Mouse (Mus musculus): ENCODE data around the gene Lin7b.

- no peak for TF ChIP-seq GATA1 (IDR thresholded peaks at IDR 0.05; ENCODE audit: low read length)
- no peak for TF ChIP-seq TAL1 (IDR thresholded peaks at IDR 0.05; ENCODE audit: low read length)
Observed at GRCm38 (mm10) chr7:45401521-45402085, 31.2 kb upstream of the Lin7b start.
